Mouse (Mus musculus): ENCODE measurements around the gene Prune2.

The Prune2 gene

GRCm38 (mm10) chr19:16955613-16956271, at the start of gene Prune2:
Prune2 (plus strand) TSS chr19:16956118.
- peak; percentile 1 for DNase-seq (ENCODE audit: low read depth, low spot score)

- DNase-seq (ENCODE audit: low read depth, low spot score), result no peak
Measured at GRCm38 (mm10) chr19:16911507-16911906, 44.4 kb upstream of the Prune2 start.

GRCm38 (mm10) chr19:16924516-16924915, 31.4 kb upstream of the Prune2 start:
- no peak for DNase-seq (ENCODE audit: low read depth, low spot score)

- DNase-seq (ENCODE audit: low read depth, low spot score), result no peak
Measured at GRCm38 (mm10) chr19:16934664-16935063, 21.3 kb upstream of the Prune2 start.

GRCm38 (mm10) chr19:16948794-16949313, 7.1 kb upstream of the Prune2 start:
- DNase-seq (ENCODE audit: low read depth, low spot score), result no peak

GRCm38 (mm10) chr19:16949341-16949740, 6.6 kb upstream of the Prune2 start:
- no peak for DNase-seq (ENCODE audit: low read depth, low spot score)

- DNase-seq (ENCODE audit: low read depth, low spot score), result no peak
Measured at GRCm38 (mm10) chr19:16950051-16950450, 5.9 kb upstream of the Prune2 start.

- no peak for DNase-seq (ENCODE audit: low read depth, low spot score)
Measured at GRCm38 (mm10) chr19:16950664-16951363, 5.1 kb upstream of the Prune2 start.

GRCm38 (mm10) chr19:16954736-16955135, 1.2 kb upstream of the Prune2 start:
- no peak for DNase-seq (ENCODE audit: low read depth, low spot score)

GRCm38 (mm10) chr19:16955231-16955612, 696 bp upstream of the Prune2 start:
- DNase-seq (ENCODE audit: low read depth, low spot score), result no peak

- DNase-seq (ENCODE audit: low read depth, low spot score), result no peak
Measured at GRCm38 (mm10) chr19:16956319-16956718, 401 bp downstream of the Prune2 start.

- DNase-seq (ENCODE audit: low read depth, low spot score), result no peak
Measured at GRCm38 (mm10) chr19:16959051-16959450, 3.1 kb downstream of the Prune2 start.

GRCm38 (mm10) chr19:16959551-16959950, 3.6 kb downstream of the Prune2 start:
- DNase-seq (ENCODE audit: low read depth, low spot score), result no peak

GRCm38 (mm10) chr19:16961036-16961435, 5.1 kb downstream of the Prune2 start:
- DNase-seq (ENCODE audit: low read depth, low spot score), result no peak

- no peak for DNase-seq (ENCODE audit: low read depth, low spot score)
Measured at GRCm38 (mm10) chr19:16963178-16963577, 7.3 kb downstream of the Prune2 start.

- no peak for DNase-seq (ENCODE audit: low read depth, low spot score)
Measured at GRCm38 (mm10) chr19:16968768-16969167, 12.8 kb downstream of the Prune2 start.

- DNase-seq (ENCODE audit: low read depth, low spot score), result no peak
Measured at GRCm38 (mm10) chr19:16970612-16971011, 14.7 kb downstream of the Prune2 start.

- no peak for DNase-seq (ENCODE audit: low read depth, low spot score)
Measured at GRCm38 (mm10) chr19:16978910-16979309, 23.0 kb downstream of the Prune2 start.

GRCm38 (mm10) chr19:16981743-16982142, 25.8 kb downstream of the Prune2 start:
- DNase-seq (ENCODE audit: low read depth, low spot score), result no peak

- DNase-seq (ENCODE audit: low read depth, low spot score), result peak; percentile 32
Measured at GRCm38 (mm10) chr19:16984897-16985296, 29.0 kb downstream of the Prune2 start.

GRCm38 (mm10) chr19:16987984-16988383, 32.1 kb downstream of the Prune2 start:
- no peak for DNase-seq (ENCODE audit: low read depth, low spot score)

GRCm38 (mm10) chr19:16992151-16992550, 36.2 kb downstream of the Prune2 start:
- DNase-seq (ENCODE audit: low read depth, low spot score), result no peak

GRCm38 (mm10) chr19:16994260-16994659, 38.3 kb downstream of the Prune2 start:
- DNase-seq (ENCODE audit: low read depth, low spot score), result no peak
